Mouse (Mus musculus): ENCODE measurements around the gene Acsl5. TPM values are rescaled to one million over a fixed set of nuclear protein-coding genes. Genes with fewer than 3 reads are reported as not detected.

Acsl5 gene
- polyA plus RNA-seq, 1 experiment from 2014 or later: 589 TPM

DNA sequence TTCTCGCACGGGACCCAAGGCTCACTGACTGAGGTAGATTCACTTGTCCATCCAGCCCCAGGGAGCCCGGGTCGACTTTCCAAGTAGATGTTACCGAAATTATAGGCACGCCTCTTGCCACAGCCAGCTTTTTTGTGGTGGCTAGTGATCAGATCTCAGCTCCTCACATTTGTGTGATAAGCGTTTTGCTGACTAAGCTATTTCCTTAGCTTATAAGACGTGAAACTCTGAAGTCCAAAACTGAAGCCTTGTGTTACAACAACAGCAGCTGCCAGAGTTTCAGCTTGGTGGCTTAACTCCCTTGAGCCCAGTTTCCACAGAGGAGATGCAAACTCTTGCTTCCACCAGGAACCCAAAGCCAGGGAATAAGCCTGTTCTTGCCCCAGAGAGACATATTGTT lies 70.9 kb downstream of the Acsl5 start:
- Histone ChIP-seq H3K4me3 (ENCODE audit: low read length) (no peak overlapping the region), H3K27ac (ENCODE audit: low read length) (no peak overlapping the region), H3K9ac (ENCODE audit: low read depth, low read length) (no peak overlapping the region), H3K27me3 (replicated peaks; ENCODE audit: control insufficient read depth, insufficient read depth, low read length) (no peaks in the 10 kb centered on the region), H3K9me3 (ENCODE audit: control insufficient read depth, low read length) (no peaks in the 10 kb centered on the region), H3K4me2 (ENCODE audit: low read depth, low read length) (no peak overlapping the region), H3K4me1 (ENCODE audit: control insufficient read depth, insufficient read depth, low read length) (no peaks in the 10 kb centered on the region), H3K36me3 (ENCODE audit: control insufficient read depth, insufficient read depth, low read length) (no peaks in the 10 kb centered on the region)
- ATAC-seq: no peak
- WGBS: 93% methylated on average over 8 of the region's 8 CpGs

- no peak overlapping the region for H3K9ac ChIP-seq (ENCODE audit: low read depth, low read length)
- no peak overlapping the region for H3K4me3 ChIP-seq (ENCODE audit: low read length)
- peaks cover 2% of the 10 kb centered on the region; the same call in 1 of the 2 replicates for H3K36me3 ChIP-seq (ENCODE audit: control insufficient read depth, insufficient read depth, low read length)
- no peaks in the 10 kb centered on the region for H3K9me3 ChIP-seq (ENCODE audit: control insufficient read depth, low read length)
- 81% methylated on average over 4 of the region's 4 CpGs for WGBS
- H3K27me3 ChIP-seq (replicated peaks; ENCODE audit: control insufficient read depth, insufficient read depth, low read length): no peaks in the 10 kb centered on the region
- no peak overlapping the region for H3K4me2 ChIP-seq (ENCODE audit: low read depth, low read length)
- ATAC-seq: no peak
- no peak overlapping the region for H3K27ac ChIP-seq (ENCODE audit: low read length)
- H3K4me1 ChIP-seq (ENCODE audit: control insufficient read depth, insufficient read depth, low read length): no peaks in the 10 kb centered on the region
Measured at GRCm38 (mm10) chr19:55327510-55327909, 75.8 kb downstream of the Acsl5 start.

- no peak overlapping the region for H3K4me3 ChIP-seq (ENCODE audit: low read length)
- no peaks in the 10 kb centered on the region for H3K9me3 ChIP-seq (ENCODE audit: control insufficient read depth, low read length)
- H3K27me3 ChIP-seq (replicated peaks; ENCODE audit: control insufficient read depth, insufficient read depth, low read length): no peaks in the 10 kb centered on the region
- 93% methylated on average over 5 of the region's 5 CpGs for WGBS
- peaks cover 3% of the 10 kb centered on the region; the same call in 1 of the 2 replicates for H3K4me1 ChIP-seq (ENCODE audit: control insufficient read depth, insufficient read depth, low read length)
- no peak overlapping the region for H3K4me2 ChIP-seq (ENCODE audit: low read depth, low read length)
- H3K27ac ChIP-seq (ENCODE audit: low read length): no peak overlapping the region
- peaks cover 2% of the 10 kb centered on the region; the same call in 1 of the 2 replicates for H3K36me3 ChIP-seq (ENCODE audit: control insufficient read depth, insufficient read depth, low read length)
- no peak overlapping the region for H3K9ac ChIP-seq (ENCODE audit: low read depth, low read length)
- ATAC-seq: no peak
Measured at GRCm38 (mm10) chr19:55331776-55332175, 80.0 kb downstream of the Acsl5 start.

- Histone ChIP-seq H3K9ac (ENCODE audit: low read depth, low read length) (no peak overlapping the region), H3K9me3 (ENCODE audit: control insufficient read depth, low read length) (no peaks in the 10 kb centered on the region), H3K4me1 (ENCODE audit: control insufficient read depth, insufficient read depth, low read length) (peaks cover 3% of the 10 kb centered on the region; the same call in 1 of the 2 replicates), H3K36me3 (ENCODE audit: control insufficient read depth, insufficient read depth, low read length) (peaks cover 2% of the 10 kb centered on the region; the same call in 1 of the 2 replicates), H3K4me2 (ENCODE audit: low read depth, low read length) (no peak overlapping the region), H3K4me3 (ENCODE audit: low read length) (no peak overlapping the region), H3K27me3 (replicated peaks; ENCODE audit: control insufficient read depth, insufficient read depth, low read length) (no peaks in the 10 kb centered on the region), H3K27ac (ENCODE audit: low read length) (no peak overlapping the region)
- ATAC-seq: peak; percentile 75; the same call in 1 of the 2 replicates
- WGBS: 93% methylated on average over 8 of the region's 8 CpGs
Measured at GRCm38 (mm10) chr19:55332641-55333268, 81.0 kb downstream of the Acsl5 start.

DNA sequence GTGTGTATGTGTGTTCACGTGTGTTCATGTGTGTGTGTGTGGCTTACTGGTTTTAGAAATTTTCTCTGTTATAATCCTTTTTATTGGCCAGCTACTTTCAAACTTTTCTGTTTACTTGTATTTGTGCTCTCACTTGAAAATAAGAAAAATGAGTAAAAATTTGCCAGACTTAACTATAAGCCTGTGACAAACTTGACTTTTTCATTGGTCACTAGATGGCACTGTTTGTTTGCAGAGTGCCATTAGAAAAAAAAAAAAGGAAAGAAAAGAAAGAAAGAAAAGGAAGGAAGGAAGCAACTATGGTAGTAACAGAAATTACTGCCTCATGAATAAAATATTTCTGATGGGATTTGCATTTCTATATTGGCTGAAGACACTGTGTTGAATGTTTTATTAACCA lies 84.1 kb downstream of the Acsl5 start:
- Histone ChIP-seq H3K9ac (ENCODE audit: low read depth, low read length) (no peak overlapping the region), H3K4me2 (ENCODE audit: low read depth, low read length) (no peak overlapping the region), H3K27me3 (replicated peaks; ENCODE audit: control insufficient read depth, insufficient read depth, low read length) (no peaks in the 10 kb centered on the region), H3K36me3 (ENCODE audit: control insufficient read depth, insufficient read depth, low read length) (no peaks in the 10 kb centered on the region), H3K9me3 (ENCODE audit: control insufficient read depth, low read length) (no peaks in the 10 kb centered on the region), H3K4me1 (ENCODE audit: control insufficient read depth, insufficient read depth, low read length) (peaks cover 3% of the 10 kb centered on the region; the same call in 1 of the 2 replicates), H3K27ac (ENCODE audit: low read length) (no peak overlapping the region), H3K4me3 (ENCODE audit: low read length) (no peak overlapping the region)
- no peak for ATAC-seq
- WGBS: 97% methylated on average over 1 of the region's 1 CpGs

DNA sequence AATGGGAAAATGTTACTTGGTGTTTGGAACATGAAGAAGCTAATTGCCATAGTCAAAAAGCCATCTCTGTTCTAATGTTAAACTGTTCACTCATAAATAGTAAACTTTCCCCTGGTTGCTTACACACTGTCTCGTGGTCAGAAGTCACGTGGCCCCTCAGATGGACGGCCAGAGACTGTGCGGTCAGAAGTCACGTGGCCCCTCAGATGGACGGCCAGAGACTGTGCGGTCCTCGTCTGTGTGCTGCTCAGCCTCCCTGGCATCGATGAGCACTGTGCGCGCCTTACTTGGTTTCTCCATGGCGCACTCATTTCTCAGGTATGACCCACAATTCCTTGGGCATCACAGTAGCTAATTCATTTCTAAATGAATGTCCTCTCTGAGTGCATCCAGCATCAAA lies 84.7 kb downstream of the Acsl5 start:
- Histone ChIP-seq H3K9me3 (ENCODE audit: control insufficient read depth, low read length) (no peaks in the 10 kb centered on the region), H3K4me3 (ENCODE audit: low read length) (no peak overlapping the region), H3K36me3 (ENCODE audit: control insufficient read depth, insufficient read depth, low read length) (no peaks in the 10 kb centered on the region), H3K27ac (ENCODE audit: low read length) (no peak overlapping the region), H3K9ac (ENCODE audit: low read depth, low read length) (no peak overlapping the region), H3K27me3 (replicated peaks; ENCODE audit: control insufficient read depth, insufficient read depth, low read length) (no peaks in the 10 kb centered on the region), H3K4me1 (ENCODE audit: control insufficient read depth, insufficient read depth, low read length) (peaks cover 3% of the 10 kb centered on the region; the same call in 1 of the 2 replicates), H3K4me2 (ENCODE audit: low read depth, low read length) (no peak overlapping the region)
- WGBS: 81% methylated on average over 12 of the region's 12 CpGs
- no peak for ATAC-seq

DNA sequence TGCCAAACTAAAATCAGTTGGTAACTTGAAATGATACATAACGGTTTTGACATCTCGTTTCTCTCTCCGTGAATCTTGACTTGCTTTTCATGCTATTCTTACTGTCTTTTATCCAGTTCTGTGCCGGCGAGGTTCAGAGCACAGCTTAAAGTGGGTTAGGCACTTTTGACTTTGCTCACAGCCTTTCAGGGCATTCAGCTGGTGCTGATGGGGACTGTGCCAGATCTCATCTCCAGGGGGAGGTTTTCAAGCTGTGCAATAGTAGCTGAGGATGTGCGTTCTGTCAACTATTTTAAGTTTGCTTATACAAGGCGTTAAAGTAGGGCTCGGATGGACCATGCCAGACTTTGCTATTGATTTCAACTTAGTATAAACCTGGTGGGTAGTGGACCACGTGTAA lies 85.3 kb downstream of the Acsl5 start:
- 75% methylated on average over 9 of the region's 9 CpGs for WGBS
- ATAC-seq: no peak
- H3K4me2 ChIP-seq (ENCODE audit: low read depth, low read length): no peak overlapping the region

DNA sequence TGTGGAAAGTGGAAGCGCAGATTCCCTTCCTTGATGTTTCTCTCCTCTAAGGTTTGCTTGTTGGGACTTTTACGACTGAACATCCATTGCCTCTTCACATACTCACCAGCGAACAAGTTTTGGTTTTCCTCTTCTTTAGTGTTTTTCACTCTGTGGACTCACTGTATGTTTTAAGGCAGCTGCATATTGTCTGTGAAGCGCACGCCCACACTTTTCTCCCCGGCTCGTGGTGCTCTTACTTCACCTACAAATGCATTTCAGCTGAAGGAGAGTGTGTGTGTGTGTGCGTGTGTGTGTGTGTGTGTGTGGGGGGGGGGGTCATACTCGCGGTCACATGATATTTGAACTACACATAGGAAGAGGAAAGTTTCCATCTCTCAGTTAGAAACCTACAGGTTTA lies 85.9 kb downstream of the Acsl5 start:
- ATAC-seq: no peak

More for the DNA sequence above, 85.3 kb downstream of the Acsl5 start:
- H3K36me3 ChIP-seq (ENCODE audit: control insufficient read depth, insufficient read depth, low read length): no peaks in the 10 kb centered on the region
- no peak overlapping the region for H3K9ac ChIP-seq (ENCODE audit: low read depth, low read length)
- H3K27ac ChIP-seq (ENCODE audit: low read length): no peak overlapping the region
- H3K4me3 ChIP-seq (ENCODE audit: low read length): no peak overlapping the region
- H3K9me3 ChIP-seq (ENCODE audit: control insufficient read depth, low read length): no peaks in the 10 kb centered on the region
- H3K4me1 ChIP-seq (ENCODE audit: control insufficient read depth, insufficient read depth, low read length): peaks cover 3% of the 10 kb centered on the region; the same call in 1 of the 2 replicates
- H3K27me3 ChIP-seq (replicated peaks; ENCODE audit: control insufficient read depth, insufficient read depth, low read length): no peaks in the 10 kb centered on the region

GRCm38 (mm10) chr19:55340521-55340920 lies 88.8 kb downstream of the Acsl5 start:
- ATAC-seq: no peak
- no peak overlapping the region for H3K4me2 ChIP-seq (ENCODE audit: low read depth, low read length)

More for the DNA sequence above, 85.9 kb downstream of the Acsl5 start:
- H3K4me1 ChIP-seq (ENCODE audit: control insufficient read depth, insufficient read depth, low read length): peaks cover 3% of the 10 kb centered on the region; the same call in 1 of the 2 replicates
- H3K9ac ChIP-seq (ENCODE audit: low read depth, low read length): no peak overlapping the region
- no peaks in the 10 kb centered on the region for H3K36me3 ChIP-seq (ENCODE audit: control insufficient read depth, insufficient read depth, low read length)
- H3K27ac ChIP-seq (ENCODE audit: low read length): no peak overlapping the region
- WGBS: 82% methylated on average over 10 of the region's 10 CpGs
- no peak overlapping the region for H3K4me3 ChIP-seq (ENCODE audit: low read length)
- no peaks in the 10 kb centered on the region for H3K27me3 ChIP-seq (replicated peaks; ENCODE audit: control insufficient read depth, insufficient read depth, low read length)
- no peak overlapping the region for H3K4me2 ChIP-seq (ENCODE audit: low read depth, low read length)
- H3K9me3 ChIP-seq (ENCODE audit: control insufficient read depth, low read length): no peaks in the 10 kb centered on the region

GRCm38 (mm10) chr19:55341377-55341776 lies 89.6 kb downstream of the Acsl5 start:
- Histone ChIP-seq H3K27me3 (replicated peaks; ENCODE audit: control insufficient read depth, insufficient read depth, low read length) (no peaks in the 10 kb centered on the region), H3K4me1 (ENCODE audit: control insufficient read depth, insufficient read depth, low read length) (no peaks in the 10 kb centered on the region), H3K27ac (ENCODE audit: low read length) (no peak overlapping the region), H3K9me3 (ENCODE audit: control insufficient read depth, low read length) (no peaks in the 10 kb centered on the region), H3K9ac (ENCODE audit: low read depth, low read length) (no peak overlapping the region), H3K36me3 (ENCODE audit: control insufficient read depth, insufficient read depth, low read length) (no peaks in the 10 kb centered on the region), H3K4me3 (ENCODE audit: low read length) (no peak overlapping the region), H3K4me2 (ENCODE audit: low read depth, low read length) (no peak overlapping the region)
- WGBS: 68% methylated on average over 3 of the region's 3 CpGs
- no peak for ATAC-seq

More at GRCm38 (mm10) chr19:55340521-55340920, 88.8 kb downstream of the Acsl5 start:
- H3K27ac ChIP-seq (ENCODE audit: low read length): no peak overlapping the region
- H3K27me3 ChIP-seq (replicated peaks; ENCODE audit: control insufficient read depth, insufficient read depth, low read length): no peaks in the 10 kb centered on the region
- H3K4me3 ChIP-seq (ENCODE audit: low read length): no peak overlapping the region
- H3K4me1 ChIP-seq (ENCODE audit: control insufficient read depth, insufficient read depth, low read length): no peaks in the 10 kb centered on the region
- no peak overlapping the region for H3K9ac ChIP-seq (ENCODE audit: low read depth, low read length)
- H3K36me3 ChIP-seq (ENCODE audit: control insufficient read depth, insufficient read depth, low read length): no peaks in the 10 kb centered on the region
- WGBS: 89% methylated on average over 6 of the region's 6 CpGs
- no peaks in the 10 kb centered on the region for H3K9me3 ChIP-seq (ENCODE audit: control insufficient read depth, low read length)
